Mouse (Mus musculus) hindbrain, postnatal 0 days (tissue): Measurements from ENCODE around the gene Atp8a2. TPM values are rescaled to one million over a fixed set of nuclear protein-coding genes. Genes with fewer than 3 reads are reported as not detected.

ENCODE experiments used
- ATAC-seq: fragments of 200-750 bp; cut with Nextera tagmentation; 2 replicates; pipeline ENCODE4 v1.8.0; 2017; ENCODE audit warnings: mild to moderate bottlenecking, moderate TSS enrichment, moderate library complexity
- DNase-seq: peaks from one replicate; pipeline ENCODE4 v3.0.0-alpha.2; 2015; ENCODE audit warnings: low spot score
- H3K27ac ChIP-seq: fragments of 300-500 bp; sonication (generic); 2 replicates; pipeline ENCODE4 v1.5.1; 2014; ENCODE audit warnings: mild to moderate bottlenecking
- H3K27me3 ChIP-seq: fragments of 300-500 bp; sonication (generic); 2 replicates; pipeline ENCODE4 v1.6.1; 2014; ENCODE audit warnings: low read length, mixed read lengths; ENCODE audit not compliant: insufficient read depth
- H3K36me3 ChIP-seq: fragments of 300-500 bp; sonication (generic); 2 replicates; pipeline ENCODE4 v1.6.1; 2014; ENCODE audit warnings: low read length, mixed read lengths; ENCODE audit not compliant: insufficient read depth
- H3K4me1 ChIP-seq: fragments of 300-500 bp; sonication (generic); 2 replicates; pipeline ENCODE4 v1.6.1; 2014; ENCODE audit warnings: antibody characterized with exemption, low read length, mixed read lengths; ENCODE audit not compliant: insufficient read depth
- H3K4me2 ChIP-seq: fragments of 300-500 bp; sonication (generic); 2 replicates; pipeline ENCODE4 v1.6.1; 2014; ENCODE audit warnings: low read depth, mild to moderate bottlenecking, low read length, moderate library complexity, mixed read lengths
- H3K4me3 ChIP-seq: fragments of 300-500 bp; sonication (generic); 2 replicates; pipeline ENCODE4 v1.5.1; 2014; ENCODE audit warnings: low read length
- H3K9ac ChIP-seq: fragments of 300-500 bp; sonication (generic); replicated peaks from 2 replicates; pipeline ENCODE4 v1.6.1; 2014; ENCODE audit warnings: mild to moderate bottlenecking, low read length, moderate library complexity, mixed read lengths
- H3K9me3 ChIP-seq: fragments of 300-500 bp; sonication (generic); 2 replicates; pipeline ENCODE4 v1.6.1; 2016; ENCODE audit warnings: low read length, mixed read lengths
- CTCF ChIP-seq: IDR thresholded peaks from 2 replicates; pipeline ENCODE4 v1.5.1; 2016; ENCODE audit warnings: antibody characterized with exemption, control low read depth, low read depth
- WGBS: fragments of 180-500 bp; shearing (Covaris S2); extraction: QIAGEN DNeasy Blood & Tissue Kit; methylation state at CpG from one replicate; pipeline ENCODE4 v1.1.7; 2014; 5-methylcytosine and 5-hydroxymethylcytosine counted together
- polyA plus RNA-seq: library from polyadenylated mRNA; unstranded; fragments of >200 nt; fragmentation: Nextera tagmentation; extraction: Ambion mirVana; gene quantifications from 2 replicates; pipeline ENCODE4 v1.2.1, GENCODE M21; 2015
- total RNA-seq: library from RNA; depleted of rRNA; stranded (reverse); fragments of >200 nt; gene quantifications from 2 replicates; pipeline ENCODE4 v1.2.3, GENCODE M21; 2014

Atp8a2 gene
- total and polyA plus RNA-seq, 2 experiments from 2014 or later = 29.1 to 41.7 TPM

- Histone ChIP-seq H3K27ac (no peak overlapping the region), H3K9me3 (no peaks in the 10 kb centered on the region), H3K9ac (no peak overlapping the region), H3K27me3 (no peaks in the 10 kb centered on the region), H3K4me1 (no peaks in the 10 kb centered on the region), H3K4me2 (no peak overlapping the region), H3K36me3 (no peaks in the 10 kb centered on the region), H3K4me3 (no peak overlapping the region)
- DNase-seq (peak; percentile 31), ATAC-seq (no peak)
- TF ChIP-seq CTCF = no peak
- WGBS = 74% methylated on average over 11 of the region's 11 CpGs
These were observed 413.3 kb downstream of the Atp8a2 start for GRCm38 (mm10) chr14:59783348-59784341.

- H3K9me3 ChIP-seq = no peaks in the 10 kb centered on the region
- WGBS = 56% methylated on average over 9 of the region's 9 CpGs
- H3K4me3 ChIP-seq = no peak overlapping the region
- H3K4me2 ChIP-seq = no peak overlapping the region
- no peaks in the 10 kb centered on the region for H3K27me3 ChIP-seq
- ATAC-seq (no peak), DNase-seq (no peak)
- no peak overlapping the region for H3K27ac ChIP-seq
- no peaks in the 10 kb centered on the region for H3K36me3 ChIP-seq
- TF ChIP-seq CTCF = no peak
- no peaks in the 10 kb centered on the region for H3K4me1 ChIP-seq
- no peak overlapping the region for H3K9ac ChIP-seq
These were observed 416.6 kb downstream of the Atp8a2 start for GRCm38 (mm10) chr14:59780391-59780790.

GRCm38 (mm10) chr14:59762227-59762626 lies 434.8 kb downstream of the Atp8a2 start:
- Histone ChIP-seq H3K27me3 (0 out of 2 replicates have a peak, but pooled peaks cover 5% of the 10 kb centered on the region), H3K9me3 (no peaks in the 10 kb centered on the region), H3K9ac (no peak overlapping the region), H3K27ac (no peak overlapping the region), H3K4me2 (no peak overlapping the region), H3K4me3 (no peak overlapping the region), H3K4me1 (no peaks in the 10 kb centered on the region), H3K36me3 (no peaks in the 10 kb centered on the region)
- no peak for TF ChIP-seq CTCF
- DNase-seq (no peak), ATAC-seq (no peak)
- WGBS = 44% methylated on average over 3 of the region's 3 CpGs

- no peak overlapping the region for H3K4me3 ChIP-seq
- no peak overlapping the region for H3K9ac ChIP-seq
These were observed 437.0 kb downstream of the Atp8a2 start for GRCm38 (mm10) chr14:59759900-59760493.

GRCm38 (mm10) chr14:59759196-59759839 lies 437.7 kb downstream of the Atp8a2 start:
- Histone ChIP-seq H3K27me3 (0 out of 2 replicates have a peak, but pooled peaks cover 5% of the 10 kb centered on the region), H3K27ac (no peak overlapping the region), H3K9ac (no peak overlapping the region), H3K9me3 (no peaks in the 10 kb centered on the region), H3K4me2 (no peak overlapping the region), H3K36me3 (no peaks in the 10 kb centered on the region), H3K4me3 (no peak overlapping the region), H3K4me1 (no peaks in the 10 kb centered on the region)
- WGBS = 53% methylated on average over 15 of the region's 15 CpGs
- ATAC-seq (peak; percentile 69), DNase-seq (peak; percentile 36)
- no peak for TF ChIP-seq CTCF

More at GRCm38 (mm10) chr14:59759900-59760493, 437.0 kb downstream of the Atp8a2 start:
- Histone ChIP-seq H3K27me3 (0 out of 2 replicates have a peak, but pooled peaks cover 5% of the 10 kb centered on the region), H3K4me2 (no peak overlapping the region), H3K27ac (no peak overlapping the region), H3K36me3 (no peaks in the 10 kb centered on the region), H3K4me1 (no peaks in the 10 kb centered on the region), H3K9me3 (no peaks in the 10 kb centered on the region)
- DNase-seq (no peak), ATAC-seq (no peak)
- WGBS = 75% methylated on average over 12 of the region's 12 CpGs
- no peak for TF ChIP-seq CTCF

GRCm38 (mm10) chr14:59752401-59752800 lies 444.6 kb downstream of the Atp8a2 start:
- ATAC-seq (no peak), DNase-seq (no peak)
- Histone ChIP-seq H3K4me1 (no peaks in the 10 kb centered on the region), H3K9me3 (no peaks in the 10 kb centered on the region), H3K36me3 (no peaks in the 10 kb centered on the region), H3K4me2 (no peak overlapping the region), H3K4me3 (no peak overlapping the region), H3K27ac (no peak overlapping the region), H3K9ac (no peak overlapping the region), H3K27me3 (no peaks in the 10 kb centered on the region)
- no peak for TF ChIP-seq CTCF
- WGBS = 85% methylated on average over 3 of the region's 3 CpGs
